ENCODE assay signal across 8 mouse cellular contexts in the genomic region with DNA sequence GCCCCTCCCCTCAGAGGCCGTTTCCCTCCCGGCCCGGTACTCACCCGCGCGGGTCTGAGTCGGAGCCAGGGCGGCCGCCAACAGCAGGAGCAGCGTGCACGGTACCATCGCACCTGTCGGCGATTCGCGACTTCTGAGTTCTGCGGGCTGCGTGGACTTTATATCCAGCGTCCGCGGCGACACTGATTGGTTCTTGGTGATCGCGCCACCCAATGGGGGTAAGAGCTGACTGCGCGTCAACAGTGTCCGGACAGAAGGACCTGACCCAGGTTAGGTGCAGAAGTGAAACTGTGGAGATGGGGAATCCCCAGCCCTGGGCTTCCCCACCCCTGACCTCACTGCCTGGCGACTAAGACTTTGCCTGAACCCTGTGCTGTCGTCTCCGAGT. TPM values are rescaled to one million over a fixed set of nuclear protein-coding genes. Genes with fewer than 3 reads are reported as not detected.
DNase-seq lines count a peak whose midpoint lies in the region; ATAC-seq lines count a peak whose summit lies in the region.

A gene (minus strand): TSS at position 198 of the 388 bp plus-strand sequence.

- H3K4me1 ChIP-seq in hindbrain, embryonic 14.5 days (replicated peaks; ENCODE audit: control insufficient read depth, insufficient read depth, low read length), result peaks cover 9% of the 10 kb centered on the region; the same call in 1 of the 2 replicates

- H3K9ac ChIP-seq in hindbrain, embryonic 14.5 days, result peak within 1 kb of the TSS; percentile 37

- no peaks in the 10 kb centered on the region for H3K9me3 ChIP-seq in hindbrain, embryonic 14.5 days (ENCODE audit: control insufficient read depth, low read length)

- H3K4me3 ChIP-seq in hindbrain, embryonic 14.5 days (replicated peaks; ENCODE audit: low read length), result peak within 1 kb of the TSS; percentile 40

- no peak within 1 kb of the TSS for H3K27ac ChIP-seq in hindbrain, embryonic 14.5 days

- H3K4me2 ChIP-seq in hindbrain, embryonic 14.5 days (replicated peaks), result peak within 1 kb of the TSS; percentile 75

- under 1% methylated on average over 29 of the region's 30 CpGs for WGBS in hindbrain, embryonic 14.5 days

- peak; percentile 66; the same call in 1 of the 2 replicates for ATAC-seq in hindbrain, embryonic 14.5 days (ENCODE audit: low FRiP score)

- DNase-seq in T-cell, adult 2 months (ENCODE audit: low spot score), result peak; percentile 99
- peak; percentile 45 to 54 for DNase-seq in cerebellum, postnatal 4 days (ENCODE audit: low spot score in 2 of 2)
- peak; percentile 46 to 69 for DNase-seq in frontal cortex, postnatal 36 days (ENCODE audit: low spot score in 2 of 2)
- DNase-seq in hindbrain, embryonic 14.5 days (ENCODE audit: low spot score), result peak; percentile 62
- peak in 1 of 2 experiments; percentile 53 for DNase-seq in layer of hippocampus, postnatal 25 days (ENCODE audit: extremely low spot score in 1 of 2, low spot score in 1 of 2)
- peak; percentile 94 for DNase-seq in lung, postnatal 14 days
- DNase-seq in retina, postnatal 1 day, result peak; percentile 76
- peak; percentile 90 to 91 for DNase-seq in urinary bladder, adult 18-20 months (ENCODE audit: low spot score in 2 of 2)

- H3K27me3 ChIP-seq in hindbrain, embryonic 14.5 days (ENCODE audit: control insufficient read depth, insufficient read depth, low read length), result peaks cover 32% of the 10 kb centered on the region

- H3K36me3 ChIP-seq in hindbrain, embryonic 14.5 days (replicated peaks; ENCODE audit: control insufficient read depth, insufficient read depth), result no peaks in the 10 kb centered on the region

RNA-seq across cellular contexts. Expression of the gene that starts here (rescaled TPM):
- polyA plus RNA-seq in hindbrain, embryonic 14.5 days (2014; fragmentation: Nextera tagmentation; extraction: Ambion mirVana), result 12.5 and 16.5 TPM in 2 replicates
- 10 to 100 TPM; 15.8 to 19.7 TPM for total RNA-seq in layer of hippocampus, postnatal 25 days (2021)
